19 mouse cellular contexts compared by ENCODE assay signal in genomic region chr10:107698716-107699115, GRCm38 (mm10). TPM values are rescaled to one million over a fixed set of nuclear protein-coding genes. Genes with fewer than 3 reads are reported as not detected.
DNase-seq lines count a peak whose midpoint lies in the region; ATAC-seq and TF ChIP-seq lines count a peak whose summit lies in the region.
"Had no signal": no experiment of that assay in that cellular context is flagged by ENCODE, and none has a peak within 500 bp of the region (broad histone marks: within the 10 kb centered on the region; RNA-seq: fewer than 3 reads in every experiment).

No protein-coding gene starts in this region.

- H3K9ac ChIP-seq in lung, embryonic 16.5 days (ENCODE audit: low read length): no peak overlapping the region
- H3K9ac ChIP-seq in lung, postnatal 0 days (replicated peaks; ENCODE audit: low read depth): no peak overlapping the region

- TF ChIP-seq POLR2A in lung, adult 2 months (IDR thresholded peaks at IDR 0.05; ENCODE audit: borderline replicate concordance, extremely low read depth, low read depth, low read length): no peak

- H3K4me3 ChIP-seq in lung, embryonic 16.5 days (ENCODE audit: low read length): no peak overlapping the region
- no peak overlapping the region for H3K4me3 ChIP-seq in lung, adult 2 months (replicated peaks; ENCODE audit: extremely low read depth, low read depth, low read length)
- H3K4me3 ChIP-seq in lung, postnatal 0 days (ENCODE audit: low read depth, low read length): no peak overlapping the region

- DNase-seq in lung, adult 2 months: no peak
- no peak for DNase-seq in lung, postnatal 0 days (ENCODE audit: low spot score)
- DNase-seq in lung, postnatal 14 days: no peak
- DNase-seq: adrenal gland, adult 2 months; adrenal gland, adult 8-10 months; adrenal gland, postnatal 10 days; adrenal gland, postnatal 14 days; adrenal gland, postnatal 25 days; adrenal gland, postnatal 36 days; B cell, adult 2 months; cerebellum, adult 11 months; cerebellum, adult 11-12 months; cerebellum, adult 18-20 months had no signal

- 56% methylated on average over 2 of the region's 2 CpGs for WGBS in lung, embryonic 16.5 days
- WGBS in lung, adult 2 months: 62% methylated on average over 2 of the region's 2 CpGs
- WGBS in lung, postnatal 0 days: 48% methylated on average over 2 of the region's 2 CpGs

- H3K4me2 ChIP-seq in lung, embryonic 16.5 days (ENCODE audit: low read depth, low read length): no peak overlapping the region
- H3K4me2 ChIP-seq in lung, postnatal 0 days (replicated peaks; ENCODE audit: low read depth, low read length): no peak overlapping the region

- H3K4me1 ChIP-seq in lung, embryonic 16.5 days (replicated peaks; ENCODE audit: control insufficient read depth, insufficient read depth, low read length): no peaks in the 10 kb centered on the region
- no peaks in the 10 kb centered on the region for H3K4me1 ChIP-seq in lung, adult 2 months (ENCODE audit: control insufficient read depth, insufficient read depth, low read length)
- no peaks in the 10 kb centered on the region for H3K4me1 ChIP-seq in lung, postnatal 0 days (ENCODE audit: insufficient read depth, low read depth, low read length)

- H3K27ac ChIP-seq in lung, embryonic 16.5 days (ENCODE audit: low read length): no peak overlapping the region
- H3K27ac ChIP-seq in lung, postnatal 0 days (ENCODE audit: low read length): no peak overlapping the region

- TF ChIP-seq CTCF in lung, adult 2 months (IDR thresholded peaks at IDR 0.05; ENCODE audit: insufficient read depth, low read length): no peak
- TF ChIP-seq CTCF in lung, postnatal 0 days (IDR thresholded peaks at IDR 0.05): no peak

- H3K27me3 ChIP-seq in lung, embryonic 16.5 days (ENCODE audit: control insufficient read depth, insufficient read depth, low read depth, low read length): no peaks in the 10 kb centered on the region
- H3K27me3 ChIP-seq in lung, postnatal 0 days (replicated peaks; ENCODE audit: insufficient read depth, low read length): no peaks in the 10 kb centered on the region
- H3K27me3 ChIP-seq: CH12.LX, Patski had no signal

- H3K9me3 ChIP-seq in lung, embryonic 16.5 days (ENCODE audit: control insufficient read depth, low read length): no peaks in the 10 kb centered on the region
- no peaks in the 10 kb centered on the region for H3K9me3 ChIP-seq in lung, postnatal 0 days (ENCODE audit: low read length)
- H3K9me3 ChIP-seq: G1E had no signal

- 0 out of 2 replicates have a peak, but pooled peaks have one; percentile 59 for ATAC-seq in lung, embryonic 16.5 days (ENCODE audit: low read depth)
- peak; percentile 60 for ATAC-seq in lung, postnatal 0 days
- ATAC-seq: activated CD4-positive, CD25-positive, alpha-beta regulatory T cell, adult 4 months; CD4-positive, CD25-positive, alpha-beta regulatory T cell, adult 4 months; Patski had no signal

- TF ChIP-seq EP300 in lung, postnatal 0 days (IDR thresholded peaks at IDR 0.05): no peak

- no peaks in the 10 kb centered on the region for H3K36me3 ChIP-seq in lung, embryonic 16.5 days (ENCODE audit: control insufficient read depth, insufficient read depth, low read length)
- H3K36me3 ChIP-seq in lung, postnatal 0 days (ENCODE audit: insufficient read depth, low read length): no peaks in the 10 kb centered on the region
- H3K36me3 ChIP-seq: G1E had no signal

RNA-seq across cellular contexts. Expression of gene Ptprq, which starts 21.1 kb away (rescaled TPM):
- 0.09 TPM in 2 replicates for polyA plus RNA-seq in lung, embryonic 16.5 days (2015; fragmentation: Nextera tagmentation; extraction: Ambion mirVana)
- polyA plus RNA-seq in lung, adult 2 months (2012; rRNA removed): 0.05 and 0.13 TPM in 2 replicates
- 0.07 TPM in 2 replicates for polyA plus RNA-seq in lung, postnatal 0 days (2015; fragmentation: Nextera tagmentation; extraction: Ambion mirVana)
- polyA plus RNA-seq: activated CD4-positive, CD25-positive, alpha-beta regulatory T cell, adult 4 months; CD4-positive, CD25-positive, alpha-beta regulatory T cell, adult 4 months; G1E had no signal
